Mouse (Mus musculus) adrenal gland, postnatal 14 days (tissue): ENCODE data around the gene Rbms3. TPM values are rescaled to one million over a fixed set of nuclear protein-coding genes. Genes with fewer than 3 reads are reported as not detected.

Experiments used
- DNase-seq: peaks from one replicate; pipeline ENCODE4 v3.0.0; 2021; ENCODE audit warnings: mixed read lengths
- total RNA-seq: library from RNA; stranded (reverse); gene quantifications from 2 replicates; pipeline ENCODE4 v1.2.3, GENCODE M21; 2021

Gene Rbms3
- total RNA-seq, 1 experiment from 2014 or later: 27.8 TPM

- no peak for DNase-seq
These were observed 880.7 kb downstream of the Rbms3 start for GRCm38 (mm10) chr9:116748857-116749584.

- DNase-seq: no peak
These were observed 881.4 kb downstream of the Rbms3 start for GRCm38 (mm10) chr9:116748346-116748745.

GRCm38 (mm10) chr9:116746871-116747270 lies 882.8 kb downstream of the Rbms3 start:
- no peak for DNase-seq

- no peak for DNase-seq
These were observed 891.9 kb downstream of the Rbms3 start for GRCm38 (mm10) chr9:116737786-116738185.

GRCm38 (mm10) chr9:116729172-116729571 lies 900.5 kb downstream of the Rbms3 start:
- no peak for DNase-seq

GRCm38 (mm10) chr9:116728655-116729054 lies 901.1 kb downstream of the Rbms3 start:
- no peak for DNase-seq

- no peak for DNase-seq
These were observed 901.6 kb downstream of the Rbms3 start for GRCm38 (mm10) chr9:116728093-116728492.

- DNase-seq: no peak
These were observed 905.1 kb downstream of the Rbms3 start for GRCm38 (mm10) chr9:116724581-116724980.

GRCm38 (mm10) chr9:116703119-116703518 lies 926.6 kb downstream of the Rbms3 start:
- DNase-seq: no peak

GRCm38 (mm10) chr9:116702611-116703010 lies 927.1 kb downstream of the Rbms3 start:
- peak; percentile 12 for DNase-seq

- peak; percentile 4 for DNase-seq
These were observed 928.1 kb downstream of the Rbms3 start for GRCm38 (mm10) chr9:116701511-116702179.

GRCm38 (mm10) chr9:116688615-116689014 lies 941.1 kb downstream of the Rbms3 start:
- DNase-seq: no peak

GRCm38 (mm10) chr9:116677142-116677541 lies 952.6 kb downstream of the Rbms3 start:
- no peak for DNase-seq

GRCm38 (mm10) chr9:116676445-116676844 lies 953.3 kb downstream of the Rbms3 start:
- no peak for DNase-seq

GRCm38 (mm10) chr9:116674191-116674590 lies 955.5 kb downstream of the Rbms3 start:
- no peak for DNase-seq

- DNase-seq: no peak
These were observed 968.7 kb downstream of the Rbms3 start for GRCm38 (mm10) chr9:116661026-116661425.

- no peak for DNase-seq
These were observed 969.8 kb downstream of the Rbms3 start for GRCm38 (mm10) chr9:116659936-116660335.

GRCm38 (mm10) chr9:116657141-116657540 lies 972.6 kb downstream of the Rbms3 start:
- DNase-seq: no peak

GRCm38 (mm10) chr9:116651414-116651813 lies 978.3 kb downstream of the Rbms3 start:
- no peak for DNase-seq

- no peak for DNase-seq
These were observed 979.8 kb downstream of the Rbms3 start for GRCm38 (mm10) chr9:116649955-116650354.

- DNase-seq: no peak
These were observed 980.5 kb downstream of the Rbms3 start for GRCm38 (mm10) chr9:116649086-116649792.

GRCm38 (mm10) chr9:116644616-116645015 lies 985.1 kb downstream of the Rbms3 start:
- DNase-seq: peak; percentile 6

- no peak for DNase-seq
These were observed 989.4 kb downstream of the Rbms3 start for GRCm38 (mm10) chr9:116640302-116640679.
